Mouse (Mus musculus): ENCODE measurements at regions not wholly inside any gene's neighbourhood (a gene's known extent, or its start where the extent isn't known, plus 50 kb on each side); places are given as distances from the start of the nearest gene placed in this dataset.

- 56% methylated on average over 13 of the region's 13 CpGs for WGBS
- Histone ChIP-seq H3K9me3 (replicated peaks) (peaks cover 9% of the 10 kb centered on the region), H3K9ac (no peak overlapping the region), H3K4me3 (replicated peaks) (no peak overlapping the region), H3K4me1 (0 out of 2 replicates have a peak, but pooled peaks cover 9% of the 10 kb centered on the region), H3K27me3 (peaks cover 6% of the 10 kb centered on the region; the same call in 1 of the 2 replicates), H3K27ac (no peak overlapping the region), H3K4me2 (no peak overlapping the region), H3K36me3 (0 out of 2 replicates have a peak, but pooled peaks cover 2% of the 10 kb centered on the region)
- ATAC-seq (replicated peaks; ENCODE audit: low FRiP score), result no peak
Observed at GRCm38 (mm10) chr5:118861143-118861847, 300.8 kb downstream of the Med13l start.

GRCm38 (mm10) chr5:118867511-118867910, 307.0 kb downstream of the Med13l start:
- Histone ChIP-seq H3K9me3 (replicated peaks) (peaks cover 8% of the 10 kb centered on the region), H3K36me3 (0 out of 2 replicates have a peak, but pooled peaks cover 2% of the 10 kb centered on the region), H3K9ac (no peak overlapping the region), H3K27ac (no peak overlapping the region), H3K4me2 (no peak overlapping the region), H3K4me3 (replicated peaks) (no peak overlapping the region), H3K27me3 (no peaks in the 10 kb centered on the region), H3K4me1 (no peaks in the 10 kb centered on the region; the same call in 1 of the 2 replicates)
- 84% methylated on average over 5 of the region's 5 CpGs for WGBS
- no peak for ATAC-seq (replicated peaks; ENCODE audit: low FRiP score)

- no peak overlapping the region for H3K4me2 ChIP-seq
- no peak overlapping the region for H3K4me3 ChIP-seq (replicated peaks)
- no peaks in the 10 kb centered on the region for H3K36me3 ChIP-seq
- H3K27ac ChIP-seq, result no peak overlapping the region
- H3K4me1 ChIP-seq, result no peaks in the 10 kb centered on the region; the same call in 1 of the 2 replicates
- H3K9me3 ChIP-seq (replicated peaks), result no peaks in the 10 kb centered on the region
- peaks cover 16% of the 10 kb centered on the region for H3K27me3 ChIP-seq
- no peak overlapping the region for H3K9ac ChIP-seq
- ATAC-seq (replicated peaks; ENCODE audit: low FRiP score), result no peak
- 69% methylated on average over 9 of the region's 9 CpGs for WGBS
Observed at GRCm38 (mm10) chr5:118869330-118869729, 308.9 kb downstream of the Med13l start.

DNA sequence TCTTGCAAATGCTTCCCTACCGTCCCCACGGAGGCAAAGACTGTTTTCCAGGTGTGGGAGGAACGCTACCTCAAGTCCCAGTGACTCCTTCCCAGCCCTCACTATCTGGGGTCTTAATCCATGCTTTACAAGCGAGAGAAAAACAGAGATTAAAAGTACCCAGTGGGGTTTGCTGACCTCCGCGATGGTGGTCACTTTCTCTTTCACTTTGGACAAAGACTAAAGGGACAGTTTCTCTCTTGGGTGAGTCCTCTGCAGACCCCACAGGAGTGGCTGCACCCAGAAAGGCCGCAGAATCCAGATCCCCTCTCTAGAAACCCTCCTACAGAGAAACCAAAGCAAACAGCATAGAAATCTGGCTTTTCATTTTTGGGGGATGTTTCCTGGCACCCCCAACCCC, 313.4 kb downstream of the Med13l start:
- Histone ChIP-seq H3K9ac (no peak overlapping the region), H3K4me2 (0 out of 2 replicates have a peak overlapping the region, but pooled peaks have one; percentile 9)
- 46% methylated on average over 7 of the region's 7 CpGs for WGBS

DNA sequence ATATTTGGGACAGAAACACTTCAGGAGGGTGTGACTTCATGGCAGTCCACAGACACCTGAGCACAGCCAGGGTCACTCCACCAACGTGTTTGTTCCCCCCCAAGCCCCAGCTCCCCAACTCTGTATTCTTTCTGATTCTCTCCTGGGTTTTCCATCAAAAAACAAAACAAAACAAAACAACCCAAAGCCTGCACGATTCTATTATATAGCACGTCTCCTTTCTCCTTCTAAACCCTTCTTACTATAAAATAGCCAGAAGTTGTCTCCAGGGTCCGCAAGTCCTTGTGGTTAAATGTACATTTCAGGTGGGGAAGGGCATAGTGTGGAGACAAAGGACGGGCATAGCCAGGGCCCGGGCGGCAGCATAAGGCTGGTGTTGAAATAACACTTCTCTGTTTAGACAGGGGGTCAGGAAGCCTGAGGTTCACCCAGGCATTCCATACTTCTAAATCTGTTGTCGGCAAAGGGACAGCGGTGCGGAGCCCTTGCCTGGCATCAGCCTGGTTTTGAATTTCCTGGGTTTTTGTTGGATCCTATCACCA, 314.7 kb downstream of the Med13l start:
- 29% methylated on average over 10 of the region's 10 CpGs for WGBS
- no peak overlapping the region for H3K4me2 ChIP-seq
- H3K4me1 ChIP-seq, result peaks cover 12% of the 10 kb centered on the region
- peaks cover 53% of the 10 kb centered on the region for H3K27me3 ChIP-seq
- ATAC-seq (replicated peaks; ENCODE audit: low FRiP score), result no peak
- no peaks in the 10 kb centered on the region for H3K36me3 ChIP-seq
- H3K27ac ChIP-seq, result no peak overlapping the region
- no peak overlapping the region for H3K4me3 ChIP-seq (replicated peaks)
- no peaks in the 10 kb centered on the region for H3K9me3 ChIP-seq (replicated peaks)
- no peak overlapping the region for H3K9ac ChIP-seq

More for the DNA sequence above, 313.4 kb downstream of the Med13l start:
- H3K9me3 ChIP-seq (replicated peaks), result no peaks in the 10 kb centered on the region
- H3K27ac ChIP-seq, result no peak overlapping the region
- H3K36me3 ChIP-seq, result no peaks in the 10 kb centered on the region
- no peak overlapping the region for H3K4me3 ChIP-seq (replicated peaks)
- H3K4me1 ChIP-seq, result peaks cover 9% of the 10 kb centered on the region
- peaks cover 49% of the 10 kb centered on the region for H3K27me3 ChIP-seq
- no peak for ATAC-seq (replicated peaks; ENCODE audit: low FRiP score)

GRCm38 (mm10) chr5:118876586-118877312, 316.3 kb downstream of the Med13l start:
- Histone ChIP-seq H3K9ac (no peak overlapping the region; the same call in 1 of the 2 replicates), H3K27ac (peak overlapping the region; percentile 56; the same call in 1 of the 2 replicates), H3K9me3 (replicated peaks) (no peaks in the 10 kb centered on the region), H3K4me3 (replicated peaks) (peak overlapping the region; percentile 32), H3K4me2 (peak overlapping the region; percentile 61), H3K4me1 (peaks cover 17% of the 10 kb centered on the region), H3K36me3 (no peaks in the 10 kb centered on the region), H3K27me3 (peaks cover 53% of the 10 kb centered on the region)
- no peak for ATAC-seq (replicated peaks; ENCODE audit: low FRiP score)
- 9% methylated on average over 18 of the region's 18 CpGs for WGBS

- Histone ChIP-seq H3K27me3 (peaks cover 53% of the 10 kb centered on the region), H3K4me2 (peak overlapping the region; percentile 61), H3K36me3 (no peaks in the 10 kb centered on the region), H3K9me3 (replicated peaks) (no peaks in the 10 kb centered on the region), H3K4me3 (replicated peaks) (peak overlapping the region; percentile 32), H3K9ac (no peak overlapping the region; the same call in 1 of the 2 replicates), H3K27ac (peak overlapping the region; percentile 56; the same call in 1 of the 2 replicates), H3K4me1 (peaks cover 17% of the 10 kb centered on the region)
- ATAC-seq (replicated peaks; ENCODE audit: low FRiP score), result peak; percentile 49; the same call in 1 of the 2 replicates
- 1% methylated on average over 12 of the region's 12 CpGs for WGBS
Observed at GRCm38 (mm10) chr5:118877313-118877669, 316.8 kb downstream of the Med13l start.

- Histone ChIP-seq H3K4me3 (replicated peaks) (no peak overlapping the region; the same call in 1 of the 2 replicates), H3K27ac (0 out of 2 replicates have a peak overlapping the region, but pooled peaks have one; percentile 18), H3K36me3 (no peaks in the 10 kb centered on the region), H3K4me1 (peaks cover 17% of the 10 kb centered on the region), H3K4me2 (peak overlapping the region; percentile 61), H3K9ac (no peak overlapping the region), H3K27me3 (peaks cover 51% of the 10 kb centered on the region), H3K9me3 (replicated peaks) (no peaks in the 10 kb centered on the region)
- no peak for ATAC-seq (replicated peaks; ENCODE audit: low FRiP score)
- WGBS, result 19% methylated on average over 9 of the region's 10 CpGs
Observed at GRCm38 (mm10) chr5:118877831-118878230, 317.4 kb downstream of the Med13l start.

DNA sequence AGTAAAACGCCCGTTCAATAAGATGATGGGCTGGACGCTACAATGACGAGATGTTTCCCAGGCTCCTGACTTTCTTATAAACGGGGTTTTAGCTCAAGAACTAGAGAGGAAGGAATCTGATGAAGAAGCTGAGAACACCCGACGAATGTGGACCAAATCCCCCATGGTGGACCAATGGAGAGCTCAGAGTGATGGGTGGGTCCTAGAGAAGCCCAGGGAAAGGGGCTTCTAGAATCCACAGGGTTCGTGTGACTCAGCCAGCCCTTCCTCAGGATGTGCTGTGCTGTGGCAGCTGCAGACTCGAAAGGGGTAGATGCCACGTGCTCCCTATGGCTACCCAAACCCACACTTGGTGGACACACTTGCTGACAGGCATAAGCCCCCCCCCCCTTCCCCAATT, 318.2 kb downstream of the Med13l start:
- no peak for ATAC-seq (replicated peaks; ENCODE audit: low FRiP score)
- no peak overlapping the region for H3K27ac ChIP-seq
- H3K9me3 ChIP-seq (replicated peaks), result no peaks in the 10 kb centered on the region
- WGBS, result 40% methylated on average over 10 of the region's 10 CpGs
- H3K4me3 ChIP-seq (replicated peaks), result no peak overlapping the region
- H3K4me1 ChIP-seq, result peaks cover 17% of the 10 kb centered on the region
- H3K36me3 ChIP-seq, result no peaks in the 10 kb centered on the region
- no peak overlapping the region for H3K9ac ChIP-seq
- H3K27me3 ChIP-seq, result peaks cover 42% of the 10 kb centered on the region
- no peak overlapping the region for H3K4me2 ChIP-seq

DNA sequence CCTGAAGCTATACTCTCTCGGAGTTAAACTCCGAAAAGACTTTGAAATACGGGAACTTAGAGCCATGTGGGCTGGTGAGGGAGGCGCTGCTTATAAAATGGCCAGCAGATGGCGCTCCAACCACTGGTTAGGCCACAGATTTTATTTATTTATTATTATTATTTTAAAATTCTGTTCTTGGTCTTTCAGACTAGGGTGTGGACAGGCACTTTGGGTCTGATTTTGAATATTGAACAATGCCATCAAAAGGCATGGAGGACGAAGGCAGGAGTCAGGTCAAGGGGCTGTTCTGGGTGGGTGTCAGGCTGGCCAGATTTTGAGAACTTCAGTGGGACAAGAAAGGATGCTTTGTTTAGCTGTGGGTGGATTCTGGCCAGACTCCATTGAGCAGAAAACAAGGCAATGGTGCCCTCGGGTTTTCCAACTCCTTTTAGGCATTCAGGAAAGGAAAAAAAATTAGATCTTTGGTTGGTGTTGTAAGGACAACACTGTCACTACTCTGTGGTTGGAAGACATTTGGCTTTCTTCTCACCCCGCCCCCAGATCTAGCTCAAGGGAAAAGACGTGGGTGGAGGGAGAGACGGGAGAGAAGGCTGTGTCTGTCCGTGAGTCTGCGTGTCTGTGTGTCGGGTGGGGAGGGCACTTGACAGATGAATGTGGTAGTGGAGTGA, 319.5 kb downstream of the Med13l start:
- peak overlapping the region; percentile 54; the same call in 1 of the 2 replicates for H3K27ac ChIP-seq
- H3K36me3 ChIP-seq, result no peaks in the 10 kb centered on the region
- peaks cover 33% of the 10 kb centered on the region for H3K27me3 ChIP-seq
- no peak overlapping the region for H3K4me3 ChIP-seq (replicated peaks)
- H3K9ac ChIP-seq, result no peak overlapping the region
- 11% methylated on average over 13 of the region's 13 CpGs for WGBS
- H3K9me3 ChIP-seq (replicated peaks), result no peaks in the 10 kb centered on the region
- no peak overlapping the region for H3K4me2 ChIP-seq
- 0 out of 2 replicates have a peak, but pooled peaks have one; percentile 49 for ATAC-seq (replicated peaks; ENCODE audit: low FRiP score)
- peaks cover 16% of the 10 kb centered on the region for H3K4me1 ChIP-seq

DNA sequence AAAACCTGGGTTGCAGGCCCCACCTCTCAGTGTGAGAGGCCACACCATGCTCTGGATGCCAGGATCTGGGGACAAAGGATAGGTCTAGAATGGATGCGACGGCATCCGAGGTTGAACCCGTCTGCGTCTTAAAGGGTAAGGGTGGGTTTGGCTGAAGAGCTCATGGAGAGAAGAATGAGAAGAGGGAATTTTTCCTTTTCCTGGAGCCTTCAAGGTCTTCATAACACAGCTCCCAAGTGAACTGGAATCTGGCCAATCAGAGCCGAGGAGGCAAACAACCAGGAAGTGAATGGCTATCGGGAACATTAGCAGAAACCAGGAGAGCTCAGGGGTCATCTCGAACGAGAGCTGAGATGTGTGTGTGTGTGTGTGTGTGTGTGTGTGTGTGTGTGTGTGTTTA, 320.1 kb downstream of the Med13l start:
- Histone ChIP-seq H3K4me1 (peaks cover 12% of the 10 kb centered on the region), H3K27ac (peak overlapping the region; percentile 54; the same call in 1 of the 2 replicates), H3K4me3 (replicated peaks) (no peak overlapping the region), H3K9me3 (replicated peaks) (no peaks in the 10 kb centered on the region), H3K9ac (no peak overlapping the region), H3K27me3 (peaks cover 28% of the 10 kb centered on the region), H3K4me2 (no peak overlapping the region), H3K36me3 (no peaks in the 10 kb centered on the region)
- no peak for ATAC-seq (replicated peaks; ENCODE audit: low FRiP score)
- 69% methylated on average over 9 of the region's 9 CpGs for WGBS
